Mouse (Mus musculus) forebrain, postnatal 0 days (tissue): ENCODE results near the gene Tacr3. TPM values are rescaled to one million over a fixed set of nuclear protein-coding genes. Genes with fewer than 3 reads are reported as not detected.
A peak's percentile ranks its signal among the peaks of the same experiment; 100 is the strongest.

Experiments used
- ATAC-seq: fragments of 200-750 bp; cut with Nextera tagmentation; 2 replicates; pipeline ENCODE4 v1.8.0; 2017; ENCODE audit warnings: mild to moderate bottlenecking, moderate library complexity
- DNase-seq: peaks from one replicate; pipeline ENCODE4 v3.0.0-alpha.2; 2015
- H3K27ac ChIP-seq: fragments of 300-500 bp; sonication (generic); 2 replicates; pipeline ENCODE4 v1.5.1; 2014; ENCODE audit warnings: low read depth, mild to moderate bottlenecking, antibody characterized with exemption, low read length, moderate library complexity, mixed read lengths
- H3K27me3 ChIP-seq: fragments of 300-500 bp; sonication (generic); 2 replicates; pipeline ENCODE4 v1.6.1; 2014; ENCODE audit warnings: mild to moderate bottlenecking, low read length, mixed read lengths; ENCODE audit not compliant: insufficient read depth
- H3K36me3 ChIP-seq: fragments of 300-500 bp; sonication (generic); 2 replicates; pipeline ENCODE4 v1.6.1; 2014; ENCODE audit warnings: mild to moderate bottlenecking, moderate library complexity; ENCODE audit not compliant: insufficient read depth
- H3K4me1 ChIP-seq: fragments of 300-500 bp; sonication (generic); 2 replicates; pipeline ENCODE4 v1.6.1; 2014; ENCODE audit warnings: antibody characterized with exemption; ENCODE audit not compliant: insufficient read depth
- H3K4me2 ChIP-seq: fragments of 300-500 bp; sonication (generic); 2 replicates; pipeline ENCODE4 v1.6.1; 2014; ENCODE audit warnings: low read depth, mild to moderate bottlenecking, moderate library complexity
- H3K4me3 ChIP-seq: fragments of 300-500 bp; sonication (generic); 2 replicates; pipeline ENCODE4 v1.5.1; 2014; ENCODE audit warnings: low read depth, low read length, mixed read lengths
- H3K9ac ChIP-seq: fragments of 300-500 bp; sonication (generic); 2 replicates; pipeline ENCODE4 v1.6.1; 2014; ENCODE audit warnings: mild to moderate bottlenecking
- H3K9me3 ChIP-seq: fragments of 300-500 bp; sonication (generic); 2 replicates; pipeline ENCODE4 v1.6.1; 2016; ENCODE audit warnings: low read length
- CTCF ChIP-seq: sonication (generic); IDR thresholded peaks from 2 replicates; pipeline ENCODE4 v1.5.1; 2016; ENCODE audit warnings: antibody characterized with exemption, control low read depth, low read depth
- WGBS: fragments of 180-500 bp; shearing (Covaris S2); extraction: QIAGEN DNeasy Blood & Tissue Kit; methylation state at CpG from one replicate; pipeline ENCODE4 v1.1.7; 2014; 5-methylcytosine and 5-hydroxymethylcytosine counted together
- polyA plus RNA-seq: library from polyadenylated mRNA; unstranded; fragments of >200 nt; fragmentation: Nextera tagmentation; extraction: Ambion mirVana; gene quantifications from 2 replicates; pipeline ENCODE4 v1.2.1, GENCODE M21; 2015
- total RNA-seq: library from RNA; depleted of rRNA; stranded (reverse); fragments of >200 nt; gene quantifications from 2 replicates; pipeline ENCODE4 v1.2.3, GENCODE M21; 2014; rRNA removed

Tacr3 gene
- total RNA-seq (2.4 and 2.9 TPM in 2 replicates), polyA plus RNA-seq (2.0 and 3.4 TPM in 2 replicates)

- ATAC-seq (peak; percentile 70), DNase-seq (no peak)
- no peak within 1 kb of the TSS for H3K27ac ChIP-seq
- WGBS: 3% methylated on average over 36 of the region's 36 CpGs
- no peaks in the 10 kb centered on the region for H3K36me3 ChIP-seq
- TF ChIP-seq CTCF: no peak
- H3K4me2 ChIP-seq: peak within 1 kb of the TSS; percentile 91
- no peaks in the 10 kb centered on the region for H3K4me1 ChIP-seq
- peak within 1 kb of the TSS; percentile 50 for H3K4me3 ChIP-seq
- H3K9me3 ChIP-seq: no peaks in the 10 kb centered on the region
- H3K27me3 ChIP-seq: no peaks in the 10 kb centered on the region
- peak within 1 kb of the TSS; percentile 41 for H3K9ac ChIP-seq
Measured at GRCm38 (mm10) chr3:134828875-134829530, at the start of gene Tacr3. TSS of gene Tacr3 (plus strand) at chr3:134829007.

- peak; percentile 19 for DNase-seq
- Histone ChIP-seq H3K27ac (no peak overlapping the region), H3K36me3 (no peaks in the 10 kb centered on the region), H3K4me1 (no peaks in the 10 kb centered on the region), H3K9me3 (no peaks in the 10 kb centered on the region), H3K9ac (peak overlapping the region; percentile 41; the same call in 1 of the 2 replicates), H3K4me3 (peak overlapping the region; percentile 50), H3K27me3 (no peaks in the 10 kb centered on the region), H3K4me2 (peak overlapping the region; percentile 91)
- ATAC-seq: peak; percentile 43; the same call in 1 of the 2 replicates
- WGBS: 53% methylated on average over 6 of the region's 6 CpGs
- TF ChIP-seq CTCF: no peak
Measured at GRCm38 (mm10) chr3:134828492-134828874, 324 bp upstream of the Tacr3 start.

GRCm38 (mm10) chr3:134829531-134829921, 719 bp downstream of the Tacr3 start:
- peak; percentile 49; the same call in 1 of the 2 replicates for TF ChIP-seq CTCF
- peak overlapping the region; percentile 41 for H3K9ac ChIP-seq

GRCm38 (mm10) chr3:134851342-134851741, 22.5 kb downstream of the Tacr3 start:
- no peak overlapping the region for H3K4me2 ChIP-seq
- ATAC-seq (no peak), DNase-seq (no peak)
- no peak for TF ChIP-seq CTCF
- no peaks in the 10 kb centered on the region for H3K27me3 ChIP-seq
- WGBS: 16% methylated on average over 4 of the region's 4 CpGs
- H3K36me3 ChIP-seq: no peaks in the 10 kb centered on the region
- no peak overlapping the region for H3K4me3 ChIP-seq
- H3K9ac ChIP-seq: no peak overlapping the region
- no peaks in the 10 kb centered on the region for H3K9me3 ChIP-seq
- no peak overlapping the region for H3K27ac ChIP-seq
- no peaks in the 10 kb centered on the region for H3K4me1 ChIP-seq

More at GRCm38 (mm10) chr3:134829531-134829921, 719 bp downstream of the Tacr3 start:
- DNase-seq (peak; percentile 19), ATAC-seq (peak; percentile 34; the same call in 1 of the 2 replicates)
- Histone ChIP-seq H3K36me3 (no peaks in the 10 kb centered on the region), H3K9me3 (no peaks in the 10 kb centered on the region), H3K27ac (no peak overlapping the region), H3K27me3 (no peaks in the 10 kb centered on the region), H3K4me1 (no peaks in the 10 kb centered on the region), H3K4me3 (peak overlapping the region; percentile 50), H3K4me2 (peak overlapping the region; percentile 91)
- 12% methylated on average over 13 of the region's 13 CpGs for WGBS

GRCm38 (mm10) chr3:134877701-134878100, 48.9 kb downstream of the Tacr3 start:
- TF ChIP-seq CTCF: no peak
- Histone ChIP-seq H3K4me1 (no peaks in the 10 kb centered on the region), H3K27me3 (no peaks in the 10 kb centered on the region), H3K27ac (no peak overlapping the region), H3K9ac (no peak overlapping the region), H3K9me3 (no peaks in the 10 kb centered on the region), H3K36me3 (no peaks in the 10 kb centered on the region), H3K4me3 (no peak overlapping the region), H3K4me2 (no peak overlapping the region)
- DNase-seq (no peak), ATAC-seq (no peak)
- 90% methylated on average over 1 of the region's 1 CpGs for WGBS

- 81% methylated on average over 2 of the region's 2 CpGs for WGBS
- no peak for TF ChIP-seq CTCF
- H3K4me3 ChIP-seq: no peak overlapping the region
Measured at GRCm38 (mm10) chr3:134895831-134896230, 67.0 kb downstream of the Tacr3 start.

GRCm38 (mm10) chr3:134908890-134909289, 80.1 kb downstream of the Tacr3 start:
- Histone ChIP-seq H3K4me3 (no peak overlapping the region), H3K27me3 (no peaks in the 10 kb centered on the region), H3K27ac (no peak overlapping the region), H3K9me3 (no peaks in the 10 kb centered on the region), H3K4me2 (no peak overlapping the region), H3K36me3 (no peaks in the 10 kb centered on the region), H3K4me1 (no peaks in the 10 kb centered on the region), H3K9ac (no peak overlapping the region)
- DNase-seq (no peak), ATAC-seq (no peak)
- TF ChIP-seq CTCF: no peak
- WGBS: 88% methylated on average over 3 of the region's 3 CpGs

More at GRCm38 (mm10) chr3:134895831-134896230, 67.0 kb downstream of the Tacr3 start:
- H3K36me3 ChIP-seq: no peaks in the 10 kb centered on the region
- H3K4me1 ChIP-seq: no peaks in the 10 kb centered on the region
- H3K9ac ChIP-seq: no peak overlapping the region
- H3K4me2 ChIP-seq: no peak overlapping the region
- no peaks in the 10 kb centered on the region for H3K9me3 ChIP-seq
- ATAC-seq: no peak
- no peak for DNase-seq
- H3K27me3 ChIP-seq: no peaks in the 10 kb centered on the region
- no peak overlapping the region for H3K27ac ChIP-seq
